Mouse (Mus musculus) intestine, postnatal 0 days (tissue): Measurements from ENCODE around the gene Ccdc152. TPM values are rescaled to one million over a fixed set of nuclear protein-coding genes. Genes with fewer than 3 reads are reported as not detected.

Experiments used
- ATAC-seq: fragments of 200-750 bp; cut with Nextera tagmentation; 2 replicates; pipeline ENCODE4 v1.8.0; 2017; ENCODE audit warnings: mild to moderate bottlenecking, moderate TSS enrichment, moderate library complexity
- H3K27ac ChIP-seq: fragments of 300-500 bp; sonication (generic); 2 replicates; pipeline ENCODE4 v1.5.1; 2014; ENCODE audit warnings: mild to moderate bottlenecking, low read depth, low read length, moderate library complexity
- H3K27me3 ChIP-seq: fragments of 300-500 bp; sonication (generic); replicated peaks from 2 replicates; pipeline ENCODE4 v1.6.1; 2014; ENCODE audit warnings: low read length, mixed read lengths; ENCODE audit not compliant: control insufficient read depth, insufficient read depth
- H3K36me3 ChIP-seq: fragments of 300-500 bp; sonication (generic); 2 replicates; pipeline ENCODE4 v1.6.1; 2014; ENCODE audit warnings: mild to moderate bottlenecking, moderate library complexity; ENCODE audit not compliant: control insufficient read depth, insufficient read depth
- H3K4me1 ChIP-seq: fragments of 300-500 bp; sonication (generic); replicated peaks from 2 replicates; pipeline ENCODE4 v1.6.1; 2014; ENCODE audit warnings: antibody characterized with exemption, low read length, mixed read lengths; ENCODE audit not compliant: control insufficient read depth, insufficient read depth
- H3K4me2 ChIP-seq: fragments of 300-500 bp; sonication (generic); replicated peaks from 2 replicates; pipeline ENCODE4 v1.6.1; 2014; ENCODE audit warnings: low read depth, mild to moderate bottlenecking, moderate library complexity
- H3K4me3 ChIP-seq: fragments of 300-500 bp; sonication (generic); 2 replicates; pipeline ENCODE4 v1.5.1; 2014; ENCODE audit warnings: low read depth, low read length
- H3K9ac ChIP-seq: fragments of 300-500 bp; sonication (generic); 2 replicates; pipeline ENCODE4 v1.6.1; 2014; ENCODE audit warnings: mild to moderate bottlenecking, low read depth, low read length
- H3K9me3 ChIP-seq: fragments of 300-500 bp; sonication (generic); 2 replicates; pipeline ENCODE4 v1.6.1; 2016; ENCODE audit warnings: mixed run types; ENCODE audit not compliant: control insufficient read depth
- CTCF ChIP-seq: sonication (generic); IDR thresholded peaks from 2 replicates; pipeline ENCODE4 v1.5.1; 2016; ENCODE audit warnings: low read depth, mild to moderate bottlenecking, control low read depth, antibody characterized with exemption, moderate library complexity
- WGBS: fragments of 180-500 bp; shearing (Covaris S2); extraction: QIAGEN DNeasy Blood & Tissue Kit; methylation state at CpG from one replicate; pipeline ENCODE4 v1.1.7; 2014; 5-methylcytosine and 5-hydroxymethylcytosine counted together
- polyA plus RNA-seq: library from polyadenylated mRNA; unstranded; fragments of >200 nt; fragmentation: Nextera tagmentation; extraction: Ambion mirVana; gene quantifications from 2 replicates; pipeline ENCODE4 v1.2.1, GENCODE M21; 2015

The Ccdc152 gene
- polyA plus RNA-seq, 1 experiment from 2014 or later: 4.8 TPM

GRCm38 (mm10) chr15:3236338-3236737 is 67.0 kb downstream of the Ccdc152 start:
- no peak for TF ChIP-seq CTCF
- Histone ChIP-seq H3K4me1 (peaks cover 12% of the 10 kb centered on the region), H3K4me2 (no peak overlapping the region), H3K27me3 (no peaks in the 10 kb centered on the region), H3K27ac (no peak overlapping the region), H3K36me3 (no peaks in the 10 kb centered on the region), H3K4me3 (no peak overlapping the region), H3K9ac (no peak overlapping the region), H3K9me3 (no peaks in the 10 kb centered on the region)
- WGBS: 56% methylated on average over 2 of the region's 2 CpGs
- ATAC-seq: no peak

GRCm38 (mm10) chr15:3233837-3234551 is 69.3 kb downstream of the Ccdc152 start:
- TF ChIP-seq CTCF: no peak
- Histone ChIP-seq H3K36me3 (no peaks in the 10 kb centered on the region), H3K9me3 (no peaks in the 10 kb centered on the region), H3K4me1 (peaks cover 19% of the 10 kb centered on the region), H3K4me2 (no peak overlapping the region), H3K4me3 (no peak overlapping the region), H3K27me3 (no peaks in the 10 kb centered on the region), H3K27ac (no peak overlapping the region), H3K9ac (no peak overlapping the region)
- 81% methylated on average over 3 of the region's 3 CpGs for WGBS
- no peak for ATAC-seq

- WGBS: 53% methylated on average over 9 of the region's 9 CpGs
- H3K27me3 ChIP-seq: no peaks in the 10 kb centered on the region
- no peaks in the 10 kb centered on the region for H3K36me3 ChIP-seq
- no peak overlapping the region for H3K9ac ChIP-seq
- H3K4me2 ChIP-seq: no peak overlapping the region
- H3K4me1 ChIP-seq: peaks cover 26% of the 10 kb centered on the region
- H3K9me3 ChIP-seq: no peaks in the 10 kb centered on the region
- no peak for ATAC-seq
- no peak overlapping the region for H3K4me3 ChIP-seq
- H3K27ac ChIP-seq: peak overlapping the region; percentile 36; the same call in 1 of the 2 replicates
- no peak for TF ChIP-seq CTCF
Observed at GRCm38 (mm10) chr15:3232168-3232835, 71.0 kb downstream of the Ccdc152 start.

- H3K27me3 ChIP-seq: no peaks in the 10 kb centered on the region
- H3K36me3 ChIP-seq: no peaks in the 10 kb centered on the region
- no peak overlapping the region for H3K4me2 ChIP-seq
- H3K9ac ChIP-seq: no peak overlapping the region
- no peaks in the 10 kb centered on the region for H3K9me3 ChIP-seq
- no peak for ATAC-seq
- H3K4me3 ChIP-seq: no peak overlapping the region
- no peak for TF ChIP-seq CTCF
- WGBS: 80% methylated on average over 4 of the region's 4 CpGs
- peak overlapping the region; percentile 64; the same call in 1 of the 2 replicates for H3K27ac ChIP-seq
- peaks cover 27% of the 10 kb centered on the region for H3K4me1 ChIP-seq
Observed at GRCm38 (mm10) chr15:3231004-3231403, 72.3 kb downstream of the Ccdc152 start.

Other genes with a start within 250 kb of the Ccdc152 start
- gene Selenop, start 35.0 kb downstream of the Ccdc152 start, polyA plus RNA-seq: 2,235 and 2,243 TPM in 2 replicates